Mouse (Mus musculus): Measurements from ENCODE around the gene Ube2o.

DNA sequence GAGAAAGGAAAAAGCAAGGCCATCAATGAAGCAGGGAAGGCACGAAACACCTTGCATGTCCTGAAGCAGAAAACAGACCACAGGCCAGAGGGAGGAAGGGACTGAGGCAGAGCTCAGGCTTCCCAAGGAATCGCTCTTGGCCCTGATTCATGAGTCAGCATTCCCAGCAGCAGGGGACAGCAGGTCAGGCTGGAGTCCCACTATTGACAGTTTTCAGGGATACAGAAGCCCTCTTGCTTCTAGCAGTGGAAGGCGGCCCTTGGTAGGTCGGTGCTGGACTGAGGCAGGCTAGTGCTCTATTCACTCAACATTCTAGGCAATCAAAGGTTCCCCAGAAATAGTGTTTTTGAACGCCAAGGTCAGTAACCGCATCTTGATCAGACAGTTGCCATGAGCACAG is 6.8 kb downstream of the Ube2o start:
- TF ChIP-seq POLR2A (IDR thresholded peaks at IDR 0.05; ENCODE audit: borderline replicate concordance, control insufficient read depth, low read depth, low read length) (no peak), CTCF (IDR thresholded peaks at IDR 0.05; ENCODE audit: control insufficient read depth, insufficient read depth, low read length) (no peak)

All from bone marrow, adult 2 months (tissue).